Mouse (Mus musculus) urinary bladder, postnatal 14 days (tissue): ENCODE results near the gene B3galt4.
A peak's percentile ranks its signal among the peaks of the same experiment; 100 is the strongest.

Source experiments
- DNase-seq: peaks from one replicate; pipeline ENCODE4 v3.0.0; 2021; ENCODE audit warnings: low spot score

The B3galt4 gene

DNA sequence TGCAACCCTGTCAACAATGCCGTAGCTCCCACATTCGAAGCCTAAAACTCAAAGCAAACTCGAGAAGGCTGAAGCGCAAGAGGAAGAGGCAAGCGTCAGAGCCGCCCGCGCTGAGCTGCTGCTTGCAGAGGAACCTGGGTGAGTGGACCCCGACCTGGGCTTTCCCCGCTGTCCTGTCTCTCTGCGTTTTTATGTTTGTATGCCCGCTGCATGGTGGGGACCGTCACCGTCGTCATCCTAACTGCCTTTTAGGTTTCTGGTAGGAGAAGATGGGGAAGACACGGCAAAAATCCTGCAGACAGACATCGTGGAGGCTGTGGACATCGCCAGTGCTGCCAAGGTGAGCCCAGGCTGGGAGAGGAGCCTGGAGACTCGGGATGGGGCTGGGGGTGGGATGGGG, 9.9 kb downstream of the B3galt4 start:
- no peak for DNase-seq

GRCm38 (mm10) chr17:33940981-33941380, 10.3 kb downstream of the B3galt4 start:
- DNase-seq = no peak

- peak; percentile 87 for DNase-seq
Observed at GRCm38 (mm10) chr17:33940206-33940805, 11.0 kb downstream of the B3galt4 start, which contains the start of the genes Pfdn6 and Wdr46. TSS of gene Pfdn6 (minus strand) at chr17:33940343. TSS of gene Wdr46 (plus strand) at chr17:33940660.

DNA sequence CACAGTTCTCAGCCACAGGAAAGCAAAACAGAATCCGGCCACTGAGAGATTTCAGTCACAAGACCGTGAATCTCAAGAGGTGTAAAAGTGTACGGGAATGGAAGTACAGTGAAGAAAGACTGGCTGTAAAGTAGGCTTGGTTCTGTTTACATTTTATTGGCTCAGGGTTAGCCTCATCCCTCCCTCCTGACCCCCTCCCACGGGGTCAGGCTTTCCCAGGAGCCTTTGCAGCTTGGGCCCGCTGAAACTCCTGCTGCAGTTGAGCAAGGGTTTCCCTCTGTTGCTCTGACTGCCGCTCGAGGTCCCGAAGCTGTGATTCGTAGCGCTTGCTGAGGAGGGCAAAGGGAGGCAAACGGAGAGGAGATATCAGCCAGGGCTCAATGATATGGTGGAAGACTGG, 12.5 kb downstream of the B3galt4 start:
- DNase-seq = no peak

DNA sequence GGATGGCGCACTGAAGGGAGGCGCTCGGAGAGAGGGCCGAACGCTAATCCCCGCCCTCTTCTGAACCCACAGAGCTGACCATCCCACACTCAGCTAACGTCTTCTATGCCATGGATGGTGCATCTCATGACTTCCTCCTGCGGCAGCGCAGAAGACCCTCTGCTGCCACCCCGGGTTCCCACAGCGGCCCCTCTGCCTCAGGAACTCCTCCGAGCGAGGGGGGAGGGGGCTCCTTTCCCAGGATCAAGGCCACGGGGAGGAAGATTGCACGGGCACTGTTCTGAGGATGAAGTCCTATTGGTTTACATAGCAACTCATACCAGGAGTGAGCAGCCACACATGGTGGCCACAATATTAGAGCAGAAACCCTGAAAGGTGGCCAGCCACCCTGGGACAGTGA, 14.3 kb downstream of the B3galt4 start:
- no peak for DNase-seq

- DNase-seq = no peak
Observed at GRCm38 (mm10) chr17:33935422-33936055, 15.7 kb downstream of the B3galt4 start.

DNA sequence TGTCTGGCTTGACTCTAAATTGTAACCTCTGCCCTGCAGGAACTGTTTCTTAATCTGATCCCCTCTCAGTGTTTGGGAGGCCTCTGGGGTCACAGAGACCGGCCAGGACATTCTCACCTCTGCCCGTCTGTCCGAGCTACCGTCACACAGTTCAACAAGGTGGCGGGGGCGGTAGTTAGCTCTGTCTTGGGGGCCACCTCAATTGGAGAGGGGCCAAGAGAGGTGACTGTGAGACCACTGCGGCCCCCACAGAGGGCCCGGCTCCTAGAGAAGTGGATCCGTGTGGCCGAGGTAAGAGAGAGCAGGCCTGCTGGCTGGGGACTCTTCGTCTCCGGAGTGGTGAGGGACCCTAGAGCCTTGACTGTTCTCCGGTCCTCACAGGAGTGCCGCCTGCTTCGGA, 18.3 kb downstream of the B3galt4 start:
- no peak for DNase-seq

DNA sequence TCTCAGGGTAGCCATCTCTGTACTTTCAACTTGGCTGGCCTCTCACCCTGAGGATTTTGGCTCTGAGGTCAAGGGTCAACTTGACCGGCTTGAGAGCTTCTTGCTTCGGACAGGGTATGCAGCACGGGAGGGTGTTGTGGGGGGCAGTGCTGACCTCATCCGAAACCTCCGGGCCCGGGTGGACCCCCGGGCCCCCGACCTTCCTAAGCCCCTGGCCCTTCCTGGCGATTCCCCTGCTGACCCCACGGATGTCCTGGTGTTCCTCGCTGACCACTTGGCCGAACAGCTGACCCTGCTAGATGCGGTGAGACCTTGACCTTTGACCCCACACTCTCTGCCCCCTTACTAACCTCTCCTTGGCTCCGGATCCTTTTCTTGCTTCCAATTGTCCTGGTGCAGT, 18.8 kb downstream of the B3galt4 start:
- DNase-seq = no peak

DNA sequence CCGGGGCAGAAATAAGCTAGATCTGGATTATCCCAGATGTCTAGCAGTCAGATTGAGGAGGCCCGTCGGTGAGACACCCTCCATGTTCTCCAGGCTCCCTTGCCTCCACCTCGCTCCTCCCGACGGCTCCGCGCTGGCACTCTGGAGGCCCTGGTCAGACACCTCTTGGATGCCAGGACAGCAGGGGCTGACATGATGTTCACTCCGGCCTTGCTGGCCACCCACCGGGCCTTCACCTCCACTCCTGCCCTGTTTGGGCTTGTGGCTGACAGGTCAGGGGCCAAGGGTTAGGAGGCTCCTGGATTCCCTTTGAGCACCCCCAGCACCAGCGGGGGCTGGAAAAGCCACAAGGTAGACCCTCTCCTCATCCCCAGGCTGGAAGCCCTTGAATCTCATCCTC, 19.3 kb downstream of the B3galt4 start:
- DNase-seq = no peak

- no peak for DNase-seq
Observed at GRCm38 (mm10) chr17:33931159-33931866, 20.0 kb downstream of the B3galt4 start.

- peak; percentile 82 for DNase-seq
Observed at GRCm38 (mm10) chr17:33930280-33931158, 20.8 kb downstream of the B3galt4 start.

- DNase-seq = peak; percentile 92
Observed at GRCm38 (mm10) chr17:33929371-33930279, 21.7 kb downstream of the B3galt4 start, which contains the start of gene Rgl2. TSS of gene Rgl2 (plus strand) at chr17:33929543.

GRCm38 (mm10) chr17:33928251-33928947, 22.9 kb downstream of the B3galt4 start:
- no peak for DNase-seq

- DNase-seq = no peak
Observed at GRCm38 (mm10) chr17:33926207-33926932, 24.9 kb downstream of the B3galt4 start.

DNA sequence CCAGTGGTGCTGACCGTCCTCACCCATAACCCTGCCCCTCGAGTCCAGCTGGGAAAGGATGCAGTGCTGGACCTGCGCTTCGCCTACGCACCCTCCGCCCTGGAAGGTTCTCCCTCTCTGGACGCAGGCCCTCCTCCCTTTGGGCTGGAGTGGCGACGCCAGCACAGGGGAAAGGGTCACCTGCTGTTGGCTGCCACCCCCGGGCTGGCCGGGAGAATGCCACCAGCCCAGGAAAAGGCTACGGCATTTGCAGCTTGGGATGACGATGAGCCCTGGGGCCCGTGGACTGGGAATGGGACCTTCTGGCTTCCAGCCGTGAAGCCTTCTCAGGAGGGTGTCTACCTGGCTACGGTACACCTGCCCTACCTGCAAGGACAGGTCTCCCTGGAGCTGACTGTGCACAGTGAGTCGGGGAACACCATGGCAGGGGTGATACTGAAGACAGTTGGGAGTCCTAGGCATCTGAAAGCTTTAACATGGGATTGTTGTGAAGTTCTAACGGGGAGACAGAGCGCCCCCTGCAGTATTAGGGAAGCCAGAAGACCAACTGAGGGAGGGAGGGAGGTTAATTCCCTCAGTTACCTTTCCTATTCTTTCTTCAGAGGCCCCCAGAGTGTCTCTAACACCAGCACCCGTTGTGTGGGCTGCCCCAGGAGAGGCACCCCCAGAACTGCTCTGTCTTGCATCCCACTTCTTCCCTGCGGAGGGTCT, 25.7 kb downstream of the B3galt4 start:
- DNase-seq = no peak

DNA sequence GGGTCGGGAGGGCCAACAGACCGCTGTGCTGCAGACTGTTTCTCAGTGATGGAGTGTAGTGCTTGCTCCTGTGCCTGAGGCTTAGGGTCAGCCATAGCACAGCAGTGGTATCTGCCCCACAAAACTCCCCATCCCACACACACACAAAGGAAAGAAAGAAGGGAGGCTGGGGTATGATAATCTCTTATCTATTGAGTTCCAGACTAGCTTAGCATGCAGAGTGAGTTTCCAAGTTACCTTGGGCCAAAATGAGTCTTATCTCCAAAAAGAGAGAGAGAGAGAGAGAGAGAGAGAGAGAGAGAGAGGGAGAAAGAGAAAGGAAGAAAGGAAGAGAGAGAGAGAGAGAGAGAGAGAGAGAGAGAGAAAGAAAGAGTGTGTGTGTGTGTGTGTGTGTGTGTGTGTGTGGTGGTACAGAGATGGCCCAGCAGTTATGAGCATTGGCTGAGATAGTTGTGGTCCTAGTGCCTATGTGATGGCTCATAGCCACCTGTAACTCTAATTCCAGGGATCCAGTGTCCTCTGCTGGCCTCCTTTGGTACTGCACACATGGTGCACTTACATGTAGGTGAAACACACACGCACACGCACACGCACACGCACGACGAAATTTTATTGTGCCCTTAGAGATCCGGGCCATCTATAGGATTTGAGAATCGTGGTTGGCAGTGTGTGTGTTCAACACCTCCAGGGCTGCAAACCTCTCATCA, 26.6 kb downstream of the B3galt4 start:
- no peak for DNase-seq

- DNase-seq = no peak
Observed at GRCm38 (mm10) chr17:33921361-33921760, 29.9 kb downstream of the B3galt4 start.

- DNase-seq = peak; percentile 90
Observed at GRCm38 (mm10) chr17:33920282-33921097, 30.8 kb downstream of the B3galt4 start.
